Mouse (Mus musculus): ENCODE data around the gene Gm49450.

- TF ChIP-seq POLR2A (IDR thresholded peaks at IDR 0.05; ENCODE audit: control insufficient read depth, extremely low read depth, insufficient read depth, low read length, poor library complexity) (no peak), CTCF (IDR thresholded peaks at IDR 0.05; ENCODE audit: borderline replicate concordance, control insufficient read depth, extremely low read depth, insufficient read depth, low read length, poor library complexity) (peak; percentile 84; the same call in 1 of the 2 replicates)
These were observed 40.5 kb upstream of the Gm49450 start for GRCm38 (mm10) chr15:98993865-98994264.
